Mouse (Mus musculus) heart, embryonic 11.5 days (tissue): ENCODE results near the gene Rnf141. TPM values are rescaled to one million over a fixed set of nuclear protein-coding genes. Genes with fewer than 3 reads are reported as not detected.
A peak's percentile ranks its signal among the peaks of the same experiment; 100 is the strongest.

Source experiments
- ATAC-seq: fragments of 200-750 bp; cut with Nextera tagmentation; replicated peaks from 2 replicates; pipeline ENCODE4 v1.8.0; 2017; ENCODE audit warnings: moderate library complexity; ENCODE audit not compliant: insufficient number of reproducible peaks, low FRiP score, low TSS enrichment
- H3K27ac ChIP-seq: fragments of 300-500 bp; sonication (generic); 2 replicates; pipeline ENCODE4 v1.5.1; 2014; ENCODE audit warnings: mild to moderate bottlenecking, low read depth, low read length
- H3K27me3 ChIP-seq: fragments of 300-500 bp; sonication (generic); 2 replicates; pipeline ENCODE4 v1.6.1; 2014; ENCODE audit warnings: mild to moderate bottlenecking, low read length, mixed read lengths; ENCODE audit not compliant: control insufficient read depth, insufficient read depth
- H3K36me3 ChIP-seq: fragments of 300-500 bp; sonication (generic); 2 replicates; pipeline ENCODE4 v1.6.1; 2014; ENCODE audit warnings: mild to moderate bottlenecking, low read length, moderate library complexity, mixed read lengths; ENCODE audit not compliant: control insufficient read depth, insufficient read depth
- H3K4me1 ChIP-seq: fragments of 300-500 bp; sonication (generic); 2 replicates; pipeline ENCODE4 v1.6.1; 2014; ENCODE audit warnings: low read length; ENCODE audit not compliant: control insufficient read depth, insufficient read depth
- H3K4me2 ChIP-seq: fragments of 300-500 bp; sonication (generic); 2 replicates; pipeline ENCODE4 v1.6.1; 2014; ENCODE audit warnings: mild to moderate bottlenecking, moderate library complexity
- H3K4me3 ChIP-seq: fragments of 300-500 bp; sonication (generic); 2 replicates; pipeline ENCODE4 v1.5.1; 2014; ENCODE audit warnings: low read depth, low read length
- H3K9ac ChIP-seq: fragments of 300-500 bp; sonication (generic); 2 replicates; pipeline ENCODE4 v1.6.1; 2014; ENCODE audit warnings: mild to moderate bottlenecking, low read depth, low read length, moderate library complexity
- H3K9me3 ChIP-seq: fragments of 300-500 bp; sonication (generic); replicated peaks from 2 replicates; pipeline ENCODE4 v1.6.1; 2016; ENCODE audit warnings: low read length; ENCODE audit not compliant: control insufficient read depth
- WGBS: fragments of 180-500 bp; shearing (Covaris S2); extraction: QIAGEN DNeasy Blood & Tissue Kit; methylation state at CpG from one replicate; pipeline ENCODE4 v1.1.7; 2014; ENCODE audit not compliant: insufficient replicate concordance; 5-methylcytosine and 5-hydroxymethylcytosine counted together
- polyA plus RNA-seq: library from polyadenylated mRNA; unstranded; fragments of >200 nt; fragmentation: Nextera tagmentation; extraction: Ambion mirVana; gene quantifications from 2 replicates; pipeline ENCODE4 v1.2.1, GENCODE M21; 2014

Rnf141 gene
- polyA plus RNA-seq, 1 experiment from 2014 or later, result 34.1 TPM

DNA sequence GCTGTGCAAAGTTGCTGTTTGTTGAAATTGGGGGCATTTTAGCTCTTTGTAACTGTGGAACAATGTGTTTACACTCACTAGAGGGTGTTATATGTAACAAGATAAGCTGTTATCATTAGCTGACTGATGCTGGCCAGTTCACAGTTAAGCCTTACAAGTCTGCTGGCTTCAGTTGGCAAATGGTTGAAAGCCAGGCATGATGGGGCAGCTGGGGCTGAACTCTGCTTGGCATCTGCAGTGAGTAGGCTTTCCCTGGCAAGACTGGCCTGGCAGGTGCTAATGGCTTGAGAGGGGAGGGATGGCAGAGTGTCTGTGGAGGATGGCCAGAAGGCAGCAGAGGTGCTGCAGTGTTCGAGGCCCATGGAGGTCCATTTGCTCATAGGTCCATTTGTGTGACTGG lies 70.2 kb downstream of the Rnf141 start:
- Histone ChIP-seq H3K27me3 (peaks cover 7% of the 10 kb centered on the region), H3K27ac (peak overlapping the region; percentile 48), H3K4me3 (peak overlapping the region; percentile 27), H3K4me2 (peak overlapping the region; percentile 59), H3K9me3 (no peaks in the 10 kb centered on the region), H3K36me3 (no peaks in the 10 kb centered on the region), H3K4me1 (peaks cover 28% of the 10 kb centered on the region), H3K9ac (no peak overlapping the region)
- 55% methylated on average over 1 of the region's 1 CpGs for WGBS
- ATAC-seq, result no peak

DNA sequence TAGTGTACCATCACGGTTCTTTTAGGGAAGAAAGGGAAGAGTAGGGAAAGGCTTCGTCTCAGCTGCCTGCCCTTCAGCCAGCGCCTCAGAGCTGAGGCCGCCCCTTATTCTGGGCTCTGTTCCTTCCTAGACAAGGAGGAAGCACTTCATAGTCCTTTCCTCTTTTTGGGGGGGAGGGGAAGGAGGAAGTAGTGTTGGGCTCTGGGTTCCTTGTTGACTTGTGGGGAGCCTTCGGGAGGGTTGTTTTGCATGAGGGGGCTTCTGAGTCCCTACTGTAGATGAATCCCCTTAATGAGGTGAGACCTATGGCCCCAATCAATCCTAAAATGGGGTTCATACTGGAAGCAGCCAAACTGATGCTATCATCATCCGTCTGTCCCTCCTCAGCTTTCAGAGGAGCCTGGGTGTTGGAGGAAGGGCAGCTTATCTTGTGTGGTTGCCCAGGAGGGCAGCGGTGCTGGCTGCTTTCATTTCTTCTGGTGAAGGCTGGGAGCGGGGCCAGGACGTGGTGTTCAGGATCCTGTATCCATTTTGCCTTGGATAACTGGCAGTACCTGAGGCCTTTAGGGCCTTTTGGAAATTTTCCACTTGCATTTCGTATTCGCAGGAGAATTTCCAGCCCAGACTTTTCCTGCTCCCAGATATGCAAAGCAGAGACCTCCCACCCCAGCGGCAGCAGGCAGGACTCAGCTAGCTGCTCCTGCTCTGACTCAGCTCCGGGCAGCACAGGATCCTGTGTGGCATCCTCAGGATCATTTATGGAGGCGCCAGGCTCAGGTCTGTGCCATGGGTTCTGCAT lies 70.9 kb downstream of the Rnf141 start:
- peak; percentile 59; the same call in 1 of the 2 replicates for ATAC-seq
- H3K4me1 ChIP-seq, result peaks cover 34% of the 10 kb centered on the region

DNA sequence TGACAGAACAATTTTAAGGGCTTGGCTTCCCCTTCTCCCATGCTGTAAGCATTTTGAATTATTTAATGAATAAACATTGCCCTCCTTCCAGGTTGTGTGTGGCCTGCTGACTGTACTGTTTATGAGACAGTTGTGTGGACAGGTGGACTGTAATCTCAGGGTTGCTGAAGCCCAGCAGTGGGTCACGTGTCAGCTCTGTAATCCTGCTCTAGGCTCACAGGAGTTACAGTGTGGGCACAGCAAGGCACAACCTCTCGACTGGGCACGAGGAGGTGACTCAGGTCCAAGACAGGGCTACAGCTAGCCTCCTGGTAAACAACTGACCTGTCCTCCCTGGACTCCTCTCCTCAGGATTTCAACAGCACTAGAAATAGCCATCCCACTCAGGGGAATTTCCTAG lies 71.9 kb downstream of the Rnf141 start:
- 70% methylated on average over 3 of the region's 3 CpGs for WGBS
- Histone ChIP-seq H3K27me3 (peaks cover 14% of the 10 kb centered on the region), H3K9ac (no peak overlapping the region), H3K36me3 (no peaks in the 10 kb centered on the region), H3K9me3 (no peaks in the 10 kb centered on the region), H3K4me3 (no peak overlapping the region), H3K27ac (no peak overlapping the region), H3K4me1 (peaks cover 34% of the 10 kb centered on the region), H3K4me2 (no peak overlapping the region)
- ATAC-seq, result no peak

More for the DNA sequence above, 70.9 kb downstream of the Rnf141 start:
- Histone ChIP-seq H3K9ac (no peak overlapping the region), H3K9me3 (no peaks in the 10 kb centered on the region), H3K36me3 (no peaks in the 10 kb centered on the region), H3K27me3 (peaks cover 14% of the 10 kb centered on the region), H3K4me3 (peak overlapping the region; percentile 27), H3K27ac (peak overlapping the region; percentile 48), H3K4me2 (peak overlapping the region; percentile 59)
- WGBS, result 18% methylated on average over 14 of the region's 14 CpGs

DNA sequence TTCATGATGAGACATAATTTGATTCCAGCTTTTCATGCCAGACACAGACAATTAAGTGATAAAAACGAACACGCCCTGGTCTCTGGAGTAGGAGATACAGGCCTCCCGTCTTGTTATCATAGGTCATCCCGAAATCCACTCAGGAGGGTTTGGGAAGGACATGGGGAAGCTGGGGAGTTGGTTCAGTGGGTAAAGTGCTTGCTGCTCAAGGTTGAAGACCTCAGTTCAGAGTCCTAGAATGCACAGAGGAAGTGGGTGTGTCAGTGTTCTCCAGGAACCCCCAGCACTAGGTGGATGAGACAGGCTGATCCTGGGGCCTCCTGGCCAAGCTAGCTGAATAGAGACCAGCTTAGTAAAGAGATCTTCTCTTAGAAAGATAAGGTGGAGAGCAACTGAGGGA lies 73.3 kb downstream of the Rnf141 start:
- Histone ChIP-seq H3K36me3 (no peaks in the 10 kb centered on the region), H3K4me2 (no peak overlapping the region), H3K4me3 (no peak overlapping the region), H3K9ac (no peak overlapping the region), H3K9me3 (no peaks in the 10 kb centered on the region), H3K27ac (no peak overlapping the region), H3K4me1 (peaks cover 34% of the 10 kb centered on the region), H3K27me3 (peaks cover 14% of the 10 kb centered on the region)
- 90% methylated on average over 4 of the region's 4 CpGs for WGBS
- ATAC-seq, result no peak

DNA sequence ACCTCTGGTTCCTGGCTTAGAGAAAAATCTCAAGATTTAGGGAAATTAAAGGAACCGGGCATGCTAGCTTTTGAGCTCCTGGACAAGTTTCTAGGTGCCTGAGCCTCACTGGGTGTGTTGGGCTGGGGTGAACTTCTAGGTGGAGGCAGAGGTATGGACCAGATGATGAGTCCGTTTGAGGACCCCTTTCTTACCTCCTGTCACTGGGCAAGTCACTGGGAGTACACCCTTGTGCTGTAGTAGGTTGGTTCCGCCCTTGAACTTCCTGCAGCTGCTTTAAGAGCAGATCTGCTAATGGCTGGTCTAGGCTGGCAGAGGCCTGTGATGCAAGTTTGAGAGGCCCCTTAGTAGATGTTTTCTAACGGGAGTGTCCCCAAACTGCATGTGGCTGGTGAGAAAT lies 75.2 kb downstream of the Rnf141 start:
- Histone ChIP-seq H3K9me3 (no peaks in the 10 kb centered on the region), H3K36me3 (no peaks in the 10 kb centered on the region), H3K9ac (peak overlapping the region; percentile 83), H3K4me3 (peak overlapping the region; percentile 67), H3K4me1 (peaks cover 26% of the 10 kb centered on the region), H3K27ac (no peak overlapping the region), H3K27me3 (peaks cover 14% of the 10 kb centered on the region), H3K4me2 (peak overlapping the region; percentile 99)
- 29% methylated on average over 4 of the region's 4 CpGs for WGBS
- ATAC-seq, result no peak

DNA sequence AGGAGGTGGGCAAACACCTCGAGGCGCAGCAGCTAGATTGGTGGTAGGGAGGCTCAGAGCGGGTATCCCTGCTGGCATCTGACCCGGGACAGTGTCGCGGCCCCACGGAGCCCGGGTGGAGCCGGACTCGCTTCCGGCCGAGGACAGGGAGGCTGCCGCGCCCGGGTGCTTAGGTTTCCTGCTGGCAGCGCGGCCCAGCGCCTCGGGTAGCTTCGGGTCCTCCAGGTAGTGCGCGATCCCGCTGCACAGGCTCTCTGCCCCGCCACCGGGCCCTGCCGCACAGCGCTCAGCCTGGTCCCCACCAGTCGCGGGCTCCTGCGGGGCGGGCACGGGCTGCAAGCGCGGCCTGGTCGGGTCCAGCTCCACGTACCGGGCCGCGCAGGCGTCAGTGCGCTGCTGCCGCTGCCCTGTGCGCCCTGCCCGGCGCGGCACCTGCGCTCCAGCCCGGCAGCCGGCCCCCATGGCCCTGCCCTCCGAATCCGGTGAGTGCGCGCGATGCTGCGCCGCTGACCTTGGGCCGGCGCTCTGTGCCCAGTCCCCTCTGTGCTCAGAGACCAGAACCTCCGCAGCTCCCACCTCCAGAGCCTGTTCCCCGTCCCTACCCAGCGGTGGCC lies 75.7 kb downstream of the Rnf141 start:
- Histone ChIP-seq H3K4me1 (peaks cover 22% of the 10 kb centered on the region), H3K27ac (no peak overlapping the region), H3K4me2 (peak overlapping the region; percentile 99), H3K9ac (peak overlapping the region; percentile 83), H3K4me3 (peak overlapping the region; percentile 67), H3K27me3 (peaks cover 14% of the 10 kb centered on the region), H3K36me3 (no peaks in the 10 kb centered on the region), H3K9me3 (no peaks in the 10 kb centered on the region)
- ATAC-seq, result no peak; the same call in 1 of the 2 replicates
- WGBS, result under 1% methylated on average over 58 of the region's 61 CpGs

DNA sequence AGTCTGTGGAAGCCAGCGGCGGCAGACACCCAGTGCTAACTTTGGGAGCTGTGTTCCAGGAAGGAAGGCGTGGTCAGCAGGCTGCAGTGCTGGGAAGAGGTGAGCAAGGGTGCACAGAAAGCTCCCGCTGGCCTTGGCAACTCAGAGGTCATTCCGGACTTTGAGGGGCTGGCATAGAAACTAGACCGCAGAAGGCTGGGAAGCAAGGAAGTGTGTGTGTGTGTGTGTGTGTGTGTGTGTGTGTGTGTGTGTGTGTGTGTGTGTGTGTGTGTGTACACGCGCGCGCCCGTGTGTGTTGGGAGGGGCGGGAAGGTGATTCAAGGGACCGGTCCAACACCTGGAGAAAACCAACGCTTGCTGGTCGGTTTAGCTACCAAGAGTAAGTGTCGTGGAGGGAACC lies 76.3 kb downstream of the Rnf141 start, which contains the start of gene Ampd3:
TSS of gene Ampd3 (plus strand) at position 206 of the 400 bp plus-strand sequence.
- H3K36me3 ChIP-seq, result no peaks in the 10 kb centered on the region
- peaks cover 17% of the 10 kb centered on the region for H3K4me1 ChIP-seq
- peak within 1 kb of the TSS; percentile 99 for H3K4me2 ChIP-seq
- peaks cover 14% of the 10 kb centered on the region for H3K27me3 ChIP-seq
- H3K9me3 ChIP-seq, result no peaks in the 10 kb centered on the region
- WGBS, result 11% methylated on average over 16 of the region's 16 CpGs
- no peak within 1 kb of the TSS for H3K27ac ChIP-seq
- peak within 1 kb of the TSS; percentile 83 for H3K9ac ChIP-seq
- no peak for ATAC-seq
- peak within 1 kb of the TSS; percentile 67 for H3K4me3 ChIP-seq

DNA sequence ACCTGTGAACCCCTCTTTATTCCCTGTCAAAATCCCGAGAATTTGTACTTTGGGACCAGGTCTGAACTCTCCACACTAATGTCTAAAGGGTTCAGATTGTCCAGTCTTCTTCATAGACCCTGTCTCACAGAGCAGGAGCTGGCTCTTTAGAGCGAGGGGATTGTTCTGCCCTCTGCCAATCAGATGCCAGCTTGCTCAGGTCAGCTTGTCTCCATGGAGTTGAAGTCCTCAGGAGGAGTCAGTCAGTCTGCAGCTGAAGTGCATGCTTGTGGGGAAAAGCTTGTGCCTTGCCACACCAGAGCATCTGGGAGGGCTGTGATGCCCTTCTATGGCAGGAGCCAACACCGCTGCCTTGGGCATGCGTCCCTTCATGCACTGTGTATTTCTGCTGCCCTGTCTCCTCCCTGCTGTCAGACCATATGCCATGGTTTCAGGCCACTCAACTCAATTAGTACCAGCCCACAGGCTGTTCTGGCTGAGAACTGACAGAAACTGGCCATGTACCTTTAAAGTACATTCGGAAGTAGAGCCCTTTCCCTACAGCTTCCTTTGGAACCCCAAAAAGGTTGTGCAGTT lies 81.6 kb downstream of the Rnf141 start:
- Histone ChIP-seq H3K27me3 (no peaks in the 10 kb centered on the region), H3K4me2 (no peak overlapping the region), H3K36me3 (no peaks in the 10 kb centered on the region), H3K27ac (no peak overlapping the region), H3K9ac (no peak overlapping the region), H3K9me3 (no peaks in the 10 kb centered on the region), H3K4me1 (no peaks in the 10 kb centered on the region), H3K4me3 (no peak overlapping the region)
- no peak for ATAC-seq
- 72% methylated on average over 5 of the region's 5 CpGs for WGBS
